Mouse (Mus musculus) embryo, embryonic 10.5 days (tissue): ENCODE measurements at regions not wholly inside any gene's neighbourhood (a gene's known extent, or its start where the extent isn't known, plus 50 kb on each side); places are given as distances from the start of the nearest gene placed in this dataset.

Experiments
- DNase-seq: peaks from one replicate; pipeline ENCODE4 v3.0.0-alpha.2; 2015; ENCODE audit warnings: low spot score

DNA sequence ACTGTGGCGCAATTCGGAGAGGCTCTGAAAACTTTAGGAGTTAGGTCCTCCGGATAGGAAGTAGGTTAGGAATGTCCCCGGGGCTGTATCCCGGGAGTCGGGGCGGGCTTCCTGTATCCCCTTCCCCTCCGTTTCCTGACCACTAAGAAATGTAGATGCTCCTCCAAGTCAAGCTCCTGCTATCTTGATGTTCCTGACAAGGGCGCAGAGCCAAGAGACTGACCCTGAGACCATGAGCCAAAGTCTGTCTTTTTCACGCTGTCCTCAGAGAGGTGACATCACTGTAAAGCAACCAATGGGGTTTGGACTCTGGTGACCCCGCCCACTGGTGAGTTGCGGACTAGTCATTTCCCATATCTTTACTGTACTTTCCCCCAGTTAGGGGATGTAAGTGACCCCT is 51.8 kb upstream of the Rgma start:
- DNase-seq = no peak

DNA sequence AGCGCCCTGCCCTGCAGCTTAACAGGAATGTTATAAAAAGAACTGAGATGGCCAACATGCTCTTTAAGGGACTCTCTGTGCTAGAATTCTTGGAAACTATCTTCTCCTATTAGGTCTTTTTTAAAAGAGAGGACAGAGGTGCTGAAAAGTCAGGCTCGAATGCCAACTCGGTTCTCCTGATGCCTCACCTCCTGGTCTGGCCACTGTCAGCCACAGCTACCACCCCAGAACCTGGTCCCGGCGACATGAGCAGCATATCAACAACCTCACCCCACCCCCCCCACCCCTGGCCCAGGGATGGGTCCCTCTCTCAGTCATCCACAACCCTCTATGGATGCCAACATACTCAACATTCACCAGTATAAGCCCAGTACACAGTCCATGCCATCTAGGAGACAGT is 49.8 kb upstream of the Rgma start:
- no peak for DNase-seq
